Mouse (Mus musculus) megakaryocyte, embryonic 14.5 days (primary cell): ENCODE measurements around the gene Cers5.

Experiments
- FLI1 ChIP-seq: IDR thresholded peaks from 2 replicates; pipeline ENCODE4 v1.6.1; 2012; ENCODE audit warnings: low read length, inconsistent platforms, mixed read lengths
- GATA1 ChIP-seq: IDR thresholded peaks from 3 replicates; pipeline ENCODE4 v1.6.1; 2012; ENCODE audit warnings: mixed read lengths, low read length, inconsistent platforms, borderline replicate concordance

GRCm38 (mm10) chr15:99736675-99737074 is 36.0 kb downstream of the Cers5 start:
- TF ChIP-seq GATA1 (no peak), FLI1 (no peak)
